Mouse (Mus musculus) cerebellum, adult 9-10 months (tissue): Measurements from ENCODE around the gene Lrrc8e.
"Not testable (repeated sequence)": the region's sequence is repeated elsewhere in the genome, so short reads cannot be mapped to it uniquely, and the experiment has no call there.

Experiments used
- DNase-seq: peaks from one replicate; pipeline ENCODE4 v3.0.0; 2022

Lrrc8e gene

DNA sequence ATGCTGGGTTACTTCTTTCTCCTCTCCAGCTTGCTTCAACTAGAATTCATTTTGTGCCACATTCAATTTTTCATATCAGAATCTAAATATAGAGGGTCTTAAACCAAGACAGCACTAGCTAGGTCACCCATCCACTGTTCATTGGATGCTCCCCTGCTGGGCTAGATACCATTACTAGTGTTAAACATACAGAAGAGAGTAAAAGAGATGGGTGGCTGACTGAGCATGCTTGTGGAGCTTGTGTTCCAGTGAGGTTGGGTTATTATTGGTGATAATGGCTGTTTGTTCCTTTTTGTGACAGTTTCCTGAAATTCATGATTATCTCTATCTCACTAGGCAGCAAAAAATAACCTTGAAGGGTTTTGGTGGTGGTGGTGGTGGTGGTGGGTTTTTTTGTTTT lies 4.6 kb upstream of the Lrrc8e start:
- no peak for DNase-seq

DNA sequence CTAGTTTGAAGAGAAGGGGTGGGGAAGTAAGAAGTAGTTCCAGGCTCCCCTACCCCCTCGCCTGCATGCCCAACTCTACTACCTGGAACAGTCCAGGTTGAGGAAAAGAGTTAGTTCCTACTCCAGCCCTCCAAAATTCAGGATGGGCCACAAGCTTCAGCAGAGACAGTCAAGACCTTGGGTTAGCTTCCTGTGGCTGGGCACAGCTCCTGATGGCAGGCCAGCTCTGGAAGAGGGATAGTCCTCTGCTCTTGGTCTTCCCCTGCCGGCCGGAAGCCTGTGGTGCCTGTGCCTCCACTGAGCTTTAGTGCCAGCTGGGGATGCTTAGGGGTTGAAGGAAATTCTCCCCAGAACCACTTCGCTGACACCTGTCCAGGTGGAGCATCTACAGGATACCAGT lies 304 bp upstream of the Lrrc8e start:
- no peak for DNase-seq

DNA sequence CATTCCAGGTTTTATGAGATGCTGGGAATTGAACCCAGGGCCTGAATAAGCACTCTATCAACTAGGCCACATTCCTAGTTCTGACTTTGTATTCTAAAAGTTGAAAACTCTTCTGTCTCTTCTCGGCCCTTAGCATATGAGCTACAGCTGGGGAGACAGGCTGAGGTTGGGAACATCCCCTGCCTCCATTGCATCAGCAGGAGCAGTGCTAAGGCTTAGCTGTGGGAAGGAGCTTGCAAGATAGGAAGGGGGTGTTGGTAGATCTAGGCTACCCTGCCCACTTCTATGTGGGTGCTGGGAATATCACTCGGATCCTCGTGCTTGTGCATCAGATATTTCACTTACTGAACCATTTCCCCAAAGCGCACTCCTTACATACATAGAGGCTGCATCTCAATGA lies 1.3 kb downstream of the Lrrc8e start:
- DNase-seq: no peak

DNA sequence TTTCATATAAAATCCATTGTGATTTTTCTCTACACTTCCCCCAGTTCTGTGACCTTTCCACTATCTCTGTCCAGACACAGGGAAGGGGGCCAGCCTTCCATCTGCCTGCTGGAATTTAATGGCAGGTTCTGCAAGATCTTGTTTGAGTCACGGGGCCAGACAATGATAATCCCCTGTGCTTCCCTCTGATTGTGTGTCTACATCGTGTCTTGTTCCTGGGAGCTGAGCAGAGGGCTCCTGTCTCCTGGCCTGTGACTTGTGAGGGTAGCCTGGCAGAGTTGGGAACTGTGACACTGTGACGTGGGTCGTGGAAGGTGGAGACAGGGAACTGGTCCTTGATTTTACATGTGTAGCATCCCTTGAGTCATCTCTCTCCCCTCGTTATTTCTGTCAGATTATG lies 3.2 kb downstream of the Lrrc8e start:
- no peak for DNase-seq

GRCm38 (mm10) chr8:4230612-4231351 lies 4.2 kb downstream of the Lrrc8e start:
- DNase-seq: no peak

GRCm38 (mm10) chr8:4237814-4238433 lies 11.3 kb downstream of the Lrrc8e start:
- DNase-seq: no peak

DNA sequence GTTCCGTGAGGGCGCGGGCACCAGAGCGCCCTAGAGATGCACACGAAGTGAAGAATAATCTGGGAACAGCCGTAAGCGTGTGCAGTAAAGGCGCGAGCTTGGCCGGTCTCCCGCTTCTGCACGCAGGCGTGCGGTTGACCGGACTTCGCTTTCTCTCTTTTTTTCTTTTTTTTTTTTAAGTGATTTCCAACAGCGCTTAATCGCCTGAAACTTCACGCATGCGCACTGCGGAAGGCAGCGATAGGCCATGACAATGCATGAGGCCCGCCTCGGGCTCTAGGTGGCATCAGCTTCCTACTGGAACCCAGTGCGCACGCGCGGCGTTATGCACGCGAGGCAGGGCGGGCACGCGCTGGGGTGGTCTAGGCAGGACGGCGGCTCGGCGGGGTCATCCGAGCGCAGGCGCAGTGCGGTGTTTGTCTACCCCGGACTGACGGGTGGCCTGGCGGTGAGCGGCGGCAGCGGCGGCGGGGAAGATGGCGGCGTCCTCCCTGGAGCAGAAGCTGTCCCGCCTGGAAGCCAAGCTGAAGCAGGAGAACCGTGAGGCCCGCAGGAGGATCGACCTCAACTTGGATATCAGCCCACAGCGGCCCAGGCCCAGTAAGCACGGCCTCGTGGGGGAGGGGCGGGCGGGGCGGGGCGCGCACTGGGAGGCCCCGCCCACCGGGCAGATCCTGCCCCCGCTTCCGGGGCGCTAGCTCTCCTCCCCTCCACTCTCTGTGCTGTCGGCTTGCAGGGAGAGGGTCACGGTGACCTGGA lies 12.0 kb downstream of the Lrrc8e start, which contains the start of the genes Map2k7 and Gm49320:
Gene Map2k7, plus strand, starts transcription at position 307 of the 759 bp plus-strand sequence.
Gene Gm49320, plus strand, starts transcription at position 432 of the 759 bp plus-strand sequence.
- peak; percentile 100 for DNase-seq

DNA sequence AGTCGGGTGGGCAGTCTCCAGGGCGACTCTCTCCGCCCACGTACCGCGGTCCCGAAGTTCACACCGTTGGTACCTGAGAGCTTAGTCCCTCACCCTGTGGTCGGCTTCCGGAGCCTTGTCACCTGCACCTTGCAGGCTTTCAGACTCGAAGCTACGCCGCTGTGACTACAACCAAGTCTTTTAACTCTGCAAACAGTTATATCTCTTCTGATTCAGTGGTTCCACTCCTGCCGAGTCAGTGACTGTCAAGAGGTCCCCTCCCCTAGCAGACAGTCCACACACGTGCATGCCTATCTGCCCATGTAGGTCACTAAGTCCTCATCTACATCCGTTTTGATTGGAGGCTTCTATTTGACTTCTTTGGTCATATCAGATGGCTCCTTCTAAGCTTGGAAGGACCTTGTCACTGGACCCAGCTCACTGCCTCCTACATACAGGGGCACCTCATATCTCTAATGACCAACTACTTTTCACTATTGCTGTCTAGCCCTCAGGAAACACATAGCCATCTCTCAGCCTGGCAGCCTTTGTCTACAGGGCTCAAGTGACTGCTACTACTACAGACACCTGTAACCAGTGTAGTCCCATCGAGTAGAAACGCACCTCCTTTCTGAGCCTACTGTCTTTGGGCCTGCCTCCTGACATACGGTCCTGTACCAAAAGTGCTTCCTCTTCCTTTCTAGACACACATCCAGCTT lies 12.7 kb downstream of the Lrrc8e start:
- DNase-seq: peak; percentile 63

GRCm38 (mm10) chr8:4245061-4245460 lies 18.4 kb downstream of the Lrrc8e start:
- DNase-seq: no peak

GRCm38 (mm10) chr8:4245737-4246136 lies 19.1 kb downstream of the Lrrc8e start:
- DNase-seq: peak; percentile 16

GRCm38 (mm10) chr8:4247241-4247640 lies 20.6 kb downstream of the Lrrc8e start:
- DNase-seq: no peak

DNA sequence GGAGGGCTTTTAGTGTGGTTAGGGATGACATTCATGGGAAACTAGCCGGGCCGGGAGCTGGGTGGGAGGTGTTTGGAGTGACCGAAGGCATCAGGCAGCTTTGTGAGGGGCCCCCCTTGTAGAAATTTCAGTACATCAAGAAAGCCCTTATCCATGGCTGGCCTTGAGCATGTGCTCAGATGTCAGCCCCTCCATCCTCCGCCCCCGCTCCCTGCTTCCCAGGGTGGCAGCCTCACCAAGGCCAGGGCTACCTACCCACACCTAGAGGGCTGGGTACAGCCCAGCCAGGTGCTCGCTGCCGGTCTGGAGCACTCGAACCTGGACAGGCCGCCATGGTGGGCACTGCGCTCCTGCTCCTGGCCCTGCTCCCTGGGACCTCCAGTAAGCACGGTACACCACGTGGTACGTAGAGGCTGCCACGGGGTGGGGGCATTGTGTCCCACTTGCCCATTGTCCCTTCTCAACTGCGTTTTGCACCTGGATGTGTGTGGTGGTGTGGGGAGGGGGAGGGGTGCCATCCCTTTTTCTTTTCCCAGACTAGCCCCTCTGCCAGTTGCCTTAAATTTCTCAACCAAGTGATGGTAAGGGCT lies 21.4 kb downstream of the Lrrc8e start, which contains the start of gene Tgfbr3l:
Gene Tgfbr3l, plus strand, starts transcription at position 264 of the 590 bp plus-strand sequence.
- no peak for DNase-seq

GRCm38 (mm10) chr8:4249213-4249612 lies 22.6 kb downstream of the Lrrc8e start:
- no peak for DNase-seq

DNA sequence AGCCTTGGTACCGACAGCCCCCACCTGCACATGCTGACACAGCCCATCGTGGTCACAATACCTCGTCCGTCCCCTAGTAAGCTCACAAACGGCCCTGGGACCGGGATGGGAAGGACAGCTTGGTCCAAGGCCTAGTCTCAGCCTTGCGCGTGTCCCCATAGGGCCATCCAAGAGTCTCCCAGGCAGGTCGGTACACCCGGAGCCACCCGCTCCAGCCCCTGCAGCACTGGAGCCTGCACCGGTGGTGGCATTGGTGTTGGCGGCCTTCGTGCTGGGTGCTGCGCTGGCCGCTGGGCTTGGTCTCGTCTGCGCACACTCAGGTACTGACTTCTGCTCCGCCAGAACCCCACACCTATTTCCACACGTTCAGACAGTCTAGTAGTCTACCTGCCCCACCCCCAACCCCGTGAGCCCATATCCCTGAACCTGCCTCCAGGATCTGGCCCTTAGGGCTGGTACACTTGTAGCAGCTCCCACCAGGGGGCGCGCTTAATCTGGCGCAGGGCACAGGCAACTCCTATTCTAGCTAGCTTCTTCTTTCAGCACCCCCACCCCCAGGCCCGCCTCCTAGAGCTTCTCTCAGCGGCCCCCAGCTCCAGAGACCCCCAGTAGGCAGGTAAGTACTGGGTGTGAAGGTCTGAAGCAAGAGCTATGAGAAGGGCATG lies 23.8 kb downstream of the Lrrc8e start:
- peak; percentile 82 for DNase-seq

GRCm38 (mm10) chr8:4252116-4252760 lies 25.6 kb downstream of the Lrrc8e start:
- peak; percentile 52 for DNase-seq

GRCm38 (mm10) chr8:4252934-4253841 lies 26.6 kb downstream of the Lrrc8e start, which contains the start of gene Snapc2:
Gene Snapc2, plus strand, starts transcription at chr8:4253080.
- DNase-seq: peak; percentile 91

DNA sequence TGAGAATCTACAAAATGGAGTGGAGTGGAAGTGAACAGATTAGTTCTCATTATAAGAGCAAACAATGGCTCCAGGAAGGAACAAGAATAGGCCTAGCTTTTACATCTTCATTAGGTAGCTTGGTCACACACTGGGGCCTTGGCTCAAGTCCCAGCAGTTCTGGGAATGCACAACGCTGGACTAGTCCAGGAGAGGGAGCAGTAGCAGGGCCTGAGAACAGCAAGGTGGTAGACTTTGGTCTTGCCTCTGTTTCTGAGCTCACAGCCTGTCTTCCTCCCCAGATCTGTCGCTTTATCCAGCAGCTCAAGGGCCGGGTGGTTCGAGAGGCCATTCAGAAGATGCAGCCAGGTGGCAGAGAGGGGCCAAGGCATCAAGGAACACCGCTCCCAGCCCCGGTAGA lies 27.4 kb downstream of the Lrrc8e start:
- DNase-seq: peak; percentile 84

- not testable (repeated sequence) for DNase-seq
Measured at GRCm38 (mm10) chr8:4255471-4255870, 28.8 kb downstream of the Lrrc8e start.

DNA sequence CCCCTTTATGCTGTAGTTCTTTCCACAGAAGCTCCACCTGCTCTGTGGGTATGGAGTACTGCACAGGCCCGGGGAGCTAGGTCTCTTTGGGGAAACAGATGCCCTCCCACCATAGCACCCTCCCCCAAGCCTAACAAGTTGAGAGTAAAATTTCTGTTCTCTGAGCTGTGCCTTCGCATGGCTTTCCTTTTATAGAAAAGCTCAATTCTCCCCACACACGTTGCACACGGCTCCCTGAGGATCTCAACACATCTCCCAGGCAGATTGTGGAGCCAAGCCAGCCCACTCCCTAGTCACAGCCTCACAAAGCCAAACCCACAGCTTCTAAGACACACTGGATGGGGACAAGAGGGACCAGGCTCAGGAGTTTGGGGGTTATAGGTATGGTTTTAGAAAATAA lies 30.3 kb downstream of the Lrrc8e start:
- peak; percentile 9 for DNase-seq

DNA sequence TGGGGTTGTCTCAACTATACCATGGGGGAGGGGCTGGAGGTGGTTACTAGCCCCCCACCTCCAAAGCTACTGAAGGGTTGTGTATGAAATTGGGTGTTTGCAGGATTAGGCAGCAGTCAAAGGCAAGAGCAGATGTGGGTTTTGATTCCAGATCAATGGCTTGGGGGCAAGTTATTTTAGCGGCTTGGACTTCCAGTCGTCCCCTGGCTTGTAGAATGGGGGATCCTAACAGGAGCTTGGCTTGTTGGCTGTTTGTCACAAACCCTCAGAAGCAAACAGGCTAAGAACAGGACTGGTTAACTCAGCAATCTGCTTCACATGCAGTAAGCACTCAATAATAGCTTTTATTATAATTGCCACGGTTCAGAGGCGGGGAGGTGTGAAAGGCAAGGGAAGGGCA lies 30.7 kb downstream of the Lrrc8e start:
- DNase-seq: peak; percentile 13
